Mouse (Mus musculus) kidney, adult 8-10 months (tissue): ENCODE results near the gene Wnt3a.
"Not testable (repeated sequence)": the region's sequence is repeated elsewhere in the genome, so short reads cannot be mapped to it uniquely, and the experiment has no call there.

Experiments
- DNase-seq, 2 experiments: peaks; one replicate each; pipeline ENCODE4 v3.0.0; 2022

Wnt3a gene

GRCm38 (mm10) chr11:59216955-59217354, 73.6 kb downstream of the Wnt3a start:
- no peak for DNase-seq

- no peak for DNase-seq
These were observed 77.6 kb downstream of the Wnt3a start for GRCm38 (mm10) chr11:59212892-59213494.

GRCm38 (mm10) chr11:59212320-59212719, 78.2 kb downstream of the Wnt3a start:
- DNase-seq = not testable (repeated sequence)

DNA sequence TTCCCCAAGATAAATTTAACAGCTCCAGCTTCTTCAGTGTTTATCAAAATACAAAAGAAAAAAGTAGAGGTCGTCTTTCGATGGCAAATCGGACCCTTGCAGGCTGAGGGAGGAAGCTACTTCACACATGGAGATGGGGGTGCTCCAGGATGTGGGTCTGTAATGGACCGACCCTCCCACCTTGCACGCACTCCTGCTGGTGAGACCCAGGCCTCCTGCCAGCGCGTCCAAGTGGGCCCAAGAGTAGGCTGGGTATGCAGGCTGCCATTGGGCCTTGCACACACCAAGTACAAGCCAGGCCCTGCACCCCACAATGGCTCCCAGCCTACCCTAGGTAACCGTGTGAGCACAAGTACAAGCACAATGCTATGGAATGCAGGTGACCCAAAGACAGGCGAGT, 79.0 kb downstream of the Wnt3a start:
- not testable (repeated sequence) for DNase-seq

- DNase-seq = no peak
These were observed 80.5 kb downstream of the Wnt3a start for GRCm38 (mm10) chr11:59210020-59210419.

GRCm38 (mm10) chr11:59209580-59209979, 81.0 kb downstream of the Wnt3a start:
- no peak for DNase-seq

GRCm38 (mm10) chr11:59209003-59209441, 81.5 kb downstream of the Wnt3a start:
- DNase-seq = peak; percentile 72 to 79

- peak; percentile 92 for DNase-seq
These were observed 82.3 kb downstream of the Wnt3a start, which contains the start of gene 2310033P09Rik for GRCm38 (mm10) chr11:59208153-59208831. Gene 2310033P09Rik, plus strand, starts transcription at chr11:59208321.

GRCm38 (mm10) chr11:59202081-59202995, 88.2 kb downstream of the Wnt3a start, which contains the start of gene Mrpl55:
Gene Mrpl55, plus strand, starts transcription at chr11:59202486.
- DNase-seq = peak; percentile 89 to 93

DNA sequence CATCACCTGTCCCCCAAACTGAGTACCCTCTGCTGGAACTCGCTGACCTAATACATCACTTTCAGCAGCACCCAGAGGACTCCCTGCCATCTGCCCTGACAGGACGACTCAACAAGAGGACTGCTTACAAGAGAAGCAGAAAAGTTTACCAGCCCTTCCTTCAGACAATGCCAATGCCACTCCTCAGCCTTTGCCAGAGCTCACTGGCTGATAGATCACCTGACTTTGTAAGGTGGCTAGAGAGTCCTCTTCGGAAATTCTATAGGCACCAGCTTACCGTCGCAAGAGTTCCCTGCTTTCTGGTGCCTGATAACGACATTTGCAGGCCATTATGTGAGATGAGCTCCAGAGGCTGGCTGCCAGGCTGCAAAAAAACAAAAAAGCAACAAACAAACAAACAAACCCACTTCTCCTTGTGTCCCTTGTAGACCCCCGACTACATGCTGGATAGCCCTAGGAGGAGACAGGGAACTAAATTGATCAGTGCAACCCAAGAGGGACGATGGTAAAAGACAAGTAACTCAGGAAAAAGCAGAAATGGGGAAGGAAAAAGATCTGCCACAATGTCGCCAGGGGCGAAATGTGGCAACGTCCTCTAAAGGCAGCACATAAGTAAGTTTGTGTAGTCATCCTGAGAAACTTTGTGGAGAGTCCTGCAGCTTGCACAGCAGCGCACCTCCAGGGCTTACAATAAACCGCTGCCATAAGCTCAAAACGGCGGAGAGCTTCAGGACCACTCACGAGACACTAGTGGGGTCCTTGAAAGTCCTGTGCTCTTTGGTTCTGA, 89.1 kb downstream of the Wnt3a start:
- no peak for DNase-seq
